Mouse (Mus musculus): ENCODE results near the gene Fcgbp.
"Not testable (repeated sequence)": the region's sequence is repeated elsewhere in the genome, so short reads cannot be mapped to it uniquely, and the experiment has no call there.

DNA sequence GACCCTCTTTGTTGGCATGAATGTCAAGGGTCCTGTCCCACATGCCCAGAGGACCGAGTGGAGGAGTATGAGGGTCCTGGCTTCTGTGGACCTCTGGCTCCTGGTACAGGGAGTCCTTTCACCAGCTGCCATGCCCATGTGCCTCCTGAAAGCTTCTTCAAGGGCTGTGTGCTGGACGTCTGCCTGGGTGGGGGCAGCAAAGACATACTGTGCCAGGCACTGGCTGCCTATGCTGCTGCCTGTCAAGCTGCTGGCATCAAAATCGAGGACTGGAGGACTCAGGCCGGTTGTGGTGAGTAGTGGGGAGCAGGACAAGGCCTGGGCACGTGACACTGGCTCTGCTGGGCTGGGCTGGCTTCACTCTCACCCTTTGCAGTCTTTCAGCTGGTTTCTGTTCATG lies 31.9 kb downstream of the Fcgbp start:
- not testable (repeated sequence) for TF ChIP-seq CTCF (IDR thresholded peaks at IDR 0.05; ENCODE audit: low read depth, low read length); POLR2A (IDR thresholded peaks at IDR 0.05; ENCODE audit: extremely low read depth, insufficient read depth, low read length)
